Mouse (Mus musculus): ENCODE measurements around the gene Sptlc3. TPM values are rescaled to one million over a fixed set of nuclear protein-coding genes. Genes with fewer than 3 reads are reported as not detected.
A peak's percentile ranks its signal among the peaks of the same experiment; 100 is the strongest.

Gene Sptlc3
- total RNA-seq (2021): not detected
- long read RNA-seq, experiment 1: 0 reads
- long read RNA-seq, experiment 2: 0 reads

DNA sequence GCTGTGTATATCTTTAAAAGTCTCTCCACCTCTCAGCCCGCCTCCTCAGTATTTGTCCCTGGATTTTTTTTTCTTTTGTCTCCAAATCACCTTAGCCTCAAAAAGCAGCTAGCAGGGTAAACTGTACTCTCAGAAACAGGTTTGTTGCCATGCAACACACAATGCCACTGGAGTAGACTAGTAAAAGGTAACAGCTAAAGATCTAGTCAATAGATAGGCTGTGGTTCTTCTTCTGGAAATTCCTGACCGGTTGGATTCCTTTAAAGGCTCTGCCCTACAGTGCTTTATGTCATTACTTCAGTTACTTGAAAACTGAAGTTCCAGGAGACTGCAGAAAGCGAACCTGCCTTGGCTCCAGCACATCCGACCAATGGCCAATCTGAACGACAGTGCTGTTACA is at the start of gene Sptlc3:
Sptlc3 (plus strand) TSS at position 78 of the 400 bp plus-strand sequence.
- intact Hi-C loops (cut with DNase I): no loop called here
- DNase-seq (ENCODE audit: low spot score in 2 of 2): no peak

GRCm38 (mm10) chr2:139467726-139468125 is 26.0 kb upstream of the Sptlc3 start:
- DNase-seq (ENCODE audit: low spot score in 2 of 2): no peak

DNA sequence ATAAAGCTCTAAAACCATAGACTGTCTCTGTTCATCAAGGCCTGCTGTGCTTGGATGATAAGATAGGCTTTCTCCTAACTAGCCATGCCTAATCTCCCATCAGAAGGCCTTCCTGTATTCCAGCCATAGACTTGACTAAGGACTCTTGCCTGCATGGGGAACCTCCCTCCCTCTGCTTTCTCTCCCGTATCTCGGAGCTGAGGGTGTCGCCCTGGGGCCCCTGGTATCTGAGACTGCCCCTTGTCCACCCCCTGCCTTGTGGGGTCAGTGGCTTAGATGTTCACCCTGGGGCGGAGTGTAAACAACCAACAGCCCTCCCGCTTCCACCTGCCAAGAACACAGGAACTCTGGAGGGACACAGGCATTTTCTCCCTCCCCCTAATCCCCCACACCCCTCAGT is 5.0 kb upstream of the Sptlc3 start:
- intact Hi-C loops (cut with DNase I): no loop called here
- DNase-seq (ENCODE audit: low spot score in 2 of 2): no peak

More at GRCm38 (mm10) chr2:139467726-139468125, 26.0 kb upstream of the Sptlc3 start:
- intact Hi-C loops (cut with DNase I): no loop called here

- intact Hi-C loops (cut with DNase I): no loop called here
- no peak for DNase-seq (ENCODE audit: low spot score in 2 of 2)
These were observed 916 bp downstream of the Sptlc3 start for GRCm38 (mm10) chr2:139494629-139495028.

GRCm38 (mm10) chr2:139561966-139562505 is 68.3 kb downstream of the Sptlc3 start:
- intact Hi-C loops (cut with DNase I): no loop called here
- DNase-seq (ENCODE audit: low spot score in 2 of 2): no peak

DNA sequence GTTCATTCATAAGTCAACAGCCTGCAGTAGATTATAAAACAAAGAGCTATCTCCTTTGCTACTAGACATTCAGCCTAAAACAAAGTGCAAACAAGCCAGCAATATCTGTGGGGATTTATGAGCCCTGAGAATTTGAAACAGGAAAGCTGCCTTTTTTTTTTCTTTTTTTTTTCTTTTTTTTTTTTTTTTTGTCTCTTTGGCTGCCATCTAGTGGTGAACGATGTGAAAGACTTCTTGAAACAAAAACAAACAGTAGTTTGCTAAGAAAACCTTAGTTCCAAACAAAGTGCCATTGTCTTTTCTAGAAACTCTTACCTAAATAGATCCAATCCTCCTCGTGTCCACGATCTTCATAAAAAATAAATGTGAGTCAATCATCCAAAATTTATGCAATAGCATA is 85.6 kb downstream of the Sptlc3 start:
- intact Hi-C loops (cut with DNase I): loop anchor here (2.0 kb wide), 2 partner anchors 156 to 198 kb away; no protein-coding TSS in a partner anchor
- DNase-seq (ENCODE audit: low spot score in 2 of 2): no peak

- DNase-seq (ENCODE audit: low spot score in 2 of 2): peak; percentile 28 to 35
- intact Hi-C loops (cut with DNase I): no loop called here
These were observed 89.1 kb downstream of the Sptlc3 start for GRCm38 (mm10) chr2:139582766-139583165.

DNA sequence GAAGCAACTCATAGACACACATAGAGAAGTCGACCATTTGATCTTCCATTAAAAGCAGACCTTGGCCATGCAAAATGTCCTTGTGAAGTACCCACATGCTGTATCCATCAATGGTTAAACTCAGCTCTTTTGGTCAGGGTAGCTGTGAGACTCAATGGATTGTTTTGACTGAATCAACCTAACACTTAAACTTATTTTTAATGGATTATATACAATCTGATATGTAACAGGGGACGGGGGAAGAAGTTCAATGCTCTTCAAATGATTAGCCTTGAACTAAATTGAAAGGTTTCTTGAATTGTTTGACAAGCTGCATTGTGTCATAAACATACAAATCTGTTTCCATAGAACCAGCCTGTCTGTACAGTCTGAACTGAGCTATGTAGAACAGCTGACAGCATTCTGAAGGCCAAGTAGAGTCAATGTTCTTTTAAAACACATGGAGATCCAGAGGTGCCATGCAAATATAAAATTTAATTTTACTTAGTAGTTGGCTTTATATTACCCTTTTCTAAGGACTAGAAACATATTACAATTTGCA is 94.0 kb downstream of the Sptlc3 start:
- DNase-seq (ENCODE audit: low spot score in 2 of 2): no peak
- intact Hi-C loops (cut with DNase I): no loop called here

DNA sequence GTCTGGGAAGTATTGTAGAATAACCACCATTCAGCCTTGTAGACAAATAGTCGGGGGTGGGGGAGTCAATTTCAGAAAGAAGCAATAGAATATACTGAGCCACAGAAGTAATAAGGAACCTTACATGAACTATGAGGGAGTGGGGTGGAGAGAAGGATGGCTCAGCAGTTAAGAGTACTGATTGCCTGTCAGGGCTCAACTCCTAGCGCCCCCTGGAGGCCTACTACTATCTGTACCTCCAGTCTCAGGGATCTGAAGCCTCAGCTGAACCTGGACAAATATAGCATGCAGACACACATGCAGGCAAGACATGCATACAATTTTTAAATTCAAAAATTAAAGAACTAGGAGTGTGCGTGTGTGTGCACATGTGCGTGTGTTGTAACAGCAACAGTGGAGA is 96.2 kb downstream of the Sptlc3 start:
- DNase-seq (ENCODE audit: low spot score in 2 of 2): peak; percentile 50 to 57
- intact Hi-C loops (cut with DNase I): loop anchor here (2.0 to 5.0 kb wide), 3 partner anchors 132 to 377 kb away; no protein-coding TSS in a partner anchor

GRCm38 (mm10) chr2:139590888-139591698 is 97.4 kb downstream of the Sptlc3 start:
- DNase-seq (ENCODE audit: low spot score in 2 of 2): peak; percentile 52 to 65
- intact Hi-C loops (cut with DNase I): loop anchor here (2.0 to 5.0 kb wide), 3 partner anchors 131 to 376 kb away; no protein-coding TSS in a partner anchor

GRCm38 (mm10) chr2:139592109-139592508 is 98.4 kb downstream of the Sptlc3 start:
- no peak for DNase-seq (ENCODE audit: low spot score in 2 of 2)
- intact Hi-C loops (cut with DNase I): loop anchor here (5.0 kb wide), 2 partner anchors 130 to 375 kb away; no protein-coding TSS in a partner anchor

DNA sequence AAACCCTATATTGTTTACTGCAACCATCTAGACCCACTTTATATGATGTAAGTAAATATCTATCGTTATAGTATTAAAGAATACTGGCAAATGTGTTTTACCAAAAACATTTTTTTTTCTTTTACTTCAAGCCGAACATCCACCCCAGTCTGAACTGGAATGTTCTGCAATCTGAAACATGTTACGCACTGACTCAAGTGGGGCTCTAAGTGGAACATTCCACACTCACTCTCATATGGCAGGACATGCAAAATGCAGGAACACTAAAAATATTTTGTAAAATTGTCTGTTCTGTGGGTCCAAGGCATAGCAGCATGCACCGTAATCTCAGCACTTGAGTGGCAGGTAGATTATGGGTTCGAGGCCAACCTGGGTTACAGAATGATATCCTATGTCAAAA is 103.5 kb downstream of the Sptlc3 start:
- intact Hi-C loops (cut with DNase I): no loop called here

DNA sequence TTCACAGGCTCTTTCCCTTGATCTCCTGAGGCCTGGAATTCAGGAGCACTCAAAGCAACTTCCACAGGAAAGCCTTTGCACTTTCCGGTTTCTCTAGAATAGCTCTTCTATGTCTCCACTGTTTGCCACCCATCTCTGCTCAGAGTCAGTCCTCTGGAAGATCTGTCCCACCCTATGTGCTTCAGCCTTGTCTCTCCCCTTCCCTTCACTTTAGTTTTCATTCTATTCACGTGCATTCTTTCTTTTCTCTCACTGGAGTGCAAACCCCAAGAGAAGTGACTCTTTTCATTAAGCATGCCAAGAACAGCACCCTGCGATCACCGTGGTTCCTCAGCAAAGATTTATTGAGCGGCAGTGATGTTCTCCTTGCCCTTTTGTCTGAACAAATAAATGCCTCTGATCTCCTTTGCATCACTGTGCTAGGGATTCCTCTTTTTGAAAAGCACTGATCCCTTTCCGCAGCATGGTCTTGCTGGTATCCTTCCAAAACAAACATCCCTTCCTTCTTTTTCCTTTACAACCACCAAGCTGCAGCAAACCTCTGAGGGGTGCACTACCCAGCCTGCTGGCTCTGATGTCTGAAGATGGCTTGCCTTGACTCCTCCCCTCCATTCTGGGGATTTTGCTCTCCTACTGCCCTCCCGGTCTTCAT is 108.0 kb downstream of the Sptlc3 start:
- intact Hi-C loops (cut with DNase I): no loop called here

More for the DNA sequence above, 103.5 kb downstream of the Sptlc3 start:
- DNase-seq (ENCODE audit: low spot score in 2 of 2): no peak

DNA sequence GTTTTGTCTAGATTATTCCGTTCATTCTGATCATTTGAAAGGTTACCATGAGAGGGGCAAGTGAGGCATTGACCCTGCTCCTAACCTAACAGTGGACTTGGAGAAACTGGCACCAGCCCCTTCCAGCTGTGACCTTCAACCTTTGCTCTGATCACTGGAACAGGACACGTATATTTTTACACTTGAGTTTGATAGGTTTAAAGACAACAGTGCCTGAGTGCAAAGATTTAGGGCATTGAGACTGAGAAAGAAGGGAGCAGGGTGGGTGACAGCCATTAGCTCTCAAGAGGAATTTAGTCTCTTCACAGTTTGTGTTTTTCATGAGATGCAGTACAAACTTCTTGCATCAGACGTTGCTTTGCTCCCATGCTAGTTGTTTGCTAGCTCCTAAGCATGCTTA is 114.5 kb downstream of the Sptlc3 start:
- intact Hi-C loops (cut with DNase I): no loop called here

More for the DNA sequence above, 108.0 kb downstream of the Sptlc3 start:
- no peak for DNase-seq (ENCODE audit: low spot score in 2 of 2)

DNA sequence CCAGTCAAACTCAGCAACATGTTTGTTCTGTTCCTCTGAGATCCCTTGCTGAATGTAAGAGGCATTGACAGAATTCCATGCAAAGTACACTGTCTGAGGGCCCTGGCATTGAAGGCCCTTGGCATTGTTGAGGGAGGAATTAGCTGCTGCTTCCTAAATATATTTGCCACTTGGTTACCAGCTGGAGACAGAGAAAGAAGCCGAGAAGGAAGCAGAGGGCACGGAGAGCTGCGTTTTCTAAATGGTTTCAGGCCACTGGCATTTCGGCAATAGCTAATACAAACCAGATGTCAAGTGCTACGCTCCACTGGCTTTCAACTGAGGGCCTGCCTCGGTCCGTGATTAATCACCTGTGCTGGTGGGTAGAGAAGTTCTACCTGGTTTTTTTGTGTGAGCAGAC is 115.1 kb downstream of the Sptlc3 start:
- DNase-seq (ENCODE audit: low spot score in 2 of 2): no peak
- intact Hi-C loops (cut with DNase I): no loop called here

More for the DNA sequence above, 114.5 kb downstream of the Sptlc3 start:
- DNase-seq (ENCODE audit: low spot score in 2 of 2): no peak

DNA sequence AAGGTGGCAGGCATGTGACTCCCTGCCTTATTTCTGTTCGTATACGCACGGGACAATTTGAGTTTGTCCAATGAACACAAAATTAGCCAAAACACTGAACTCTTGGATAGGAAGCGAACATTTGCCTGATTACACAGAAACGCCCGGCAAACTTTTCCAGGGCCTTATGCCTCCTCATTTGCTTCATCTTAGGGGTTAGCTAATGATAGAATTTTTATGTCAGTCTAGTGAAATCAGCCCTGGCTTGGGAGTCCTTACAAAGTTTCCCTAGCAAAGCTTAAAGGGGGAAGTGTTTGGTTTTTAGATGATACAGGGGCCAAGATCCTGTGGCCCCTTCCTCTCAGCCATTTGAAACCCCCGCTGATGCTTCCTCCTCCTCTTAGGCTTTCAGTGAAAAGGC is 115.5 kb downstream of the Sptlc3 start:
- DNase-seq (ENCODE audit: low spot score in 2 of 2): no peak
- intact Hi-C loops (cut with DNase I): no loop called here

GRCm38 (mm10) chr2:139609662-139610291 is 116.1 kb downstream of the Sptlc3 start:
- intact Hi-C loops (cut with DNase I): no loop called here
- DNase-seq (ENCODE audit: low spot score in 2 of 2): no peak

- no peak for DNase-seq (ENCODE audit: low spot score in 2 of 2)
- intact Hi-C loops (cut with DNase I): no loop called here
These were observed 118.8 kb downstream of the Sptlc3 start for GRCm38 (mm10) chr2:139612410-139613107.

GRCm38 (mm10) chr2:139626496-139626895 is 132.8 kb downstream of the Sptlc3 start:
- intact Hi-C loops (cut with DNase I): no loop called here
- DNase-seq (ENCODE audit: low spot score in 2 of 2): no peak

Measured in left cerebral cortex, postnatal 14 days (tissue).